Mouse (Mus musculus) MEL (cell line): ENCODE measurements at regions not wholly inside any gene's neighbourhood (a gene's known extent, or its start where the extent isn't known, plus 50 kb on each side); places are given as distances from the start of the nearest gene placed in this dataset.

ENCODE experiments used
- MEF2A ChIP-seq: IDR thresholded peaks from 2 replicates; pipeline ENCODE4 v1.6.1; 2014; ENCODE audit warnings: low read depth, mild to moderate bottlenecking, inconsistent platforms, low read length, improper control_type of control experiment; ENCODE audit not compliant: poor library complexity, insufficient replicate concordance, severe bottlenecking; ENCODE audit errors: extremely low read depth
- NELFE ChIP-seq: IDR thresholded peaks from 2 replicates; pipeline ENCODE4 v1.6.1; 2011; ENCODE audit warnings: low read depth, low read length, improper control_type of control experiment

GRCm38 (mm10) chr6:143484941-143485340 is 317.9 kb downstream of the Etnk1 start:
- TF ChIP-seq MEF2A (no peak), NELFE (no peak)
